Mouse (Mus musculus) CH12.LX (cell line): ENCODE data around the gene Ociad1. TPM values are rescaled to one million over a fixed set of nuclear protein-coding genes. Genes with fewer than 3 reads are reported as not detected.

Source experiments
- DNase-seq: peaks from one replicate; pipeline ENCODE4 v3.0.0-alpha.2; 2013; ENCODE audit errors: extremely low read depth
- H3K27ac ChIP-seq: 2 replicates; pipeline ENCODE4 v1.5.1; 2012; ENCODE audit warnings: low read depth, mild to moderate bottlenecking, control low read depth, moderate library complexity; ENCODE audit not compliant: insufficient read depth
- H3K27me3 ChIP-seq: replicated peaks from 2 replicates; pipeline ENCODE3; 2012; ENCODE audit warnings: inconsistent platforms
- H3K36me3 ChIP-seq, 2 experiments: replicated peaks in 1 of 2; 2 replicates each; pipeline versions ENCODE3 to v1.6.1; 2012; ENCODE audit warnings: inconsistent platforms in 1 of 2, low read length in 1 of 2, mild to moderate bottlenecking in 1 of 2, mixed read lengths in 1 of 2, moderate library complexity in 1 of 2; ENCODE audit not compliant: control insufficient read depth in 1 of 2, insufficient read depth in 1 of 2
- H3K4me1 ChIP-seq, 2 experiments: 2 replicates each; pipeline ENCODE4 v1.6.1; 2012; ENCODE audit warnings: inconsistent platforms in 1 of 2, moderate library complexity in 1 of 2; ENCODE audit not compliant: insufficient read depth in 2 of 2, control insufficient read depth in 1 of 2
- H3K4me2 ChIP-seq: 2 replicates; pipeline ENCODE4 v1.6.1; 2012; ENCODE audit warnings: low read depth, mild to moderate bottlenecking, control low read depth; ENCODE audit not compliant: poor library complexity, insufficient read depth, severe bottlenecking
- H3K4me3 ChIP-seq, 3 experiments: fragments of 150-350 bp in 1 of 3; sonication (generic) in 1 of 3; replicated peaks in 1 of 3; 2 replicates each; pipeline versions ENCODE3 to v1.5.1; 2011 to 2012; ENCODE audit warnings: low read depth in 2 of 3, low read length in 2 of 3, mild to moderate bottlenecking in 2 of 3, moderate library complexity in 2 of 3, control low read depth in 1 of 3, improper control_type of control experiment in 1 of 3, inconsistent platforms in 1 of 3, mixed read lengths in 1 of 3; ENCODE audit not compliant: poor library complexity in 1 of 3
- H3K79me2 ChIP-seq: replicated peaks from 2 replicates; pipeline ENCODE4 v1.6.1; 2012; ENCODE audit warnings: mild to moderate bottlenecking, moderate library complexity; ENCODE audit not compliant: control insufficient read depth, poor library complexity, insufficient read depth, severe bottlenecking; ENCODE audit errors: extremely low read depth
- H3K9ac ChIP-seq: 2 replicates; pipeline ENCODE4 v1.6.1; 2012; ENCODE audit warnings: low read depth, mild to moderate bottlenecking, control low read depth, moderate library complexity; ENCODE audit not compliant: insufficient read depth
- H3K9me3 ChIP-seq: replicated peaks from 2 replicates; pipeline ENCODE3; 2012; ENCODE audit warnings: low read length, inconsistent platforms, mixed read lengths
- BHLHE40 ChIP-seq: IDR thresholded peaks from 2 replicates; pipeline ENCODE4 v1.6.1; 2011; ENCODE audit warnings: mild to moderate bottlenecking, low read depth, low read length, improper control_type of control experiment
- CHD1 ChIP-seq: IDR thresholded peaks from 2 replicates; pipeline ENCODE4 v1.6.1; 2012; ENCODE audit warnings: low read depth, low read length, improper control_type of control experiment, inconsistent platforms
- CHD2 ChIP-seq: IDR thresholded peaks from 2 replicates; pipeline ENCODE4 v1.6.1; 2011; ENCODE audit warnings: low read length, improper control_type of control experiment
- ELF1 ChIP-seq: IDR thresholded peaks from 2 replicates; pipeline ENCODE4 v1.6.1; 2014; ENCODE audit warnings: low read depth, mild to moderate bottlenecking, inconsistent platforms, low read length, improper control_type of control experiment
- ETS1 ChIP-seq: conservative IDR thresholded peaks from 2 replicates; pipeline ENCODE4 v1.6.1; 2012; ENCODE audit warnings: low read depth, mild to moderate bottlenecking, inconsistent platforms, low read length, improper control_type of control experiment, moderate library complexity
- GABPA ChIP-seq: IDR thresholded peaks from 2 replicates; pipeline ENCODE4 v1.6.1; 2012; ENCODE audit warnings: low read depth, low read length, improper control_type of control experiment, inconsistent platforms; ENCODE audit not compliant: insufficient replicate concordance
- HCFC1 ChIP-seq: IDR thresholded peaks from 2 replicates; pipeline ENCODE4 v1.6.1; 2012; ENCODE audit warnings: low read depth, mild to moderate bottlenecking, inconsistent platforms, low read length, improper control_type of control experiment
- MAZ ChIP-seq: IDR thresholded peaks from 2 replicates; pipeline ENCODE4 v1.6.1; 2012; ENCODE audit warnings: low read depth, mild to moderate bottlenecking, inconsistent platforms, low read length, improper control_type of control experiment, moderate library complexity
- MEF2A ChIP-seq: IDR thresholded peaks from 2 replicates; pipeline ENCODE4 v1.6.1; 2014; ENCODE audit warnings: low read depth, mild to moderate bottlenecking, inconsistent platforms, low read length, improper control_type of control experiment, borderline replicate concordance
- MXI1 ChIP-seq: IDR thresholded peaks from 2 replicates; pipeline ENCODE4 v1.6.1; 2011; ENCODE audit warnings: mild to moderate bottlenecking, low read depth, low read length, improper control_type of control experiment
- NRF1 ChIP-seq: IDR thresholded peaks from 2 replicates; pipeline ENCODE4 v1.6.1; 2014; ENCODE audit warnings: low read depth, mild to moderate bottlenecking, inconsistent platforms, low read length, improper control_type of control experiment, moderate library complexity
- PAX5 ChIP-seq: IDR thresholded peaks from 2 replicates; pipeline ENCODE4 v1.6.1; 2012; ENCODE audit warnings: low read length, inconsistent platforms, mixed read lengths
- POLR2A ChIP-seq: IDR thresholded peaks from 2 replicates; pipeline ENCODE4 v1.6.1; 2011; ENCODE audit warnings: low read depth, mild to moderate bottlenecking, improper control_type of control experiment, low read length
- POLR2AphosphoS2 ChIP-seq: IDR thresholded peaks from 2 replicates; pipeline ENCODE4 v1.6.1; 2011; ENCODE audit warnings: low read depth, low read length, improper control_type of control experiment
- RAD21 ChIP-seq: IDR thresholded peaks from 2 replicates; pipeline ENCODE4 v1.6.1; 2011; ENCODE audit warnings: low read depth, mild to moderate bottlenecking, low read length, improper control_type of control experiment, moderate library complexity
- SIN3A ChIP-seq: IDR thresholded peaks from 2 replicates; pipeline ENCODE4 v1.6.1; 2012; ENCODE audit warnings: low read length, improper control_type of control experiment, inconsistent platforms
- TBP ChIP-seq: conservative IDR thresholded peaks from 2 replicates; pipeline ENCODE4 v1.6.1; 2011; ENCODE audit warnings: low read depth, low read length, improper control_type of control experiment
- TCF12 ChIP-seq: IDR thresholded peaks from 2 replicates; pipeline ENCODE4 v1.6.1; 2014; ENCODE audit warnings: low read depth, mild to moderate bottlenecking, inconsistent platforms, low read length, improper control_type of control experiment
- USF1 ChIP-seq: IDR thresholded peaks from 2 replicates; pipeline ENCODE4 v1.6.1; 2014; ENCODE audit warnings: low read depth, mild to moderate bottlenecking, inconsistent platforms, low read length, improper control_type of control experiment
- USF2 ChIP-seq: conservative IDR thresholded peaks from 2 replicates; pipeline ENCODE4 v1.6.1; 2011; ENCODE audit warnings: low read depth, low read length, improper control_type of control experiment
- ZMIZ1 ChIP-seq: IDR thresholded peaks from 2 replicates; pipeline ENCODE4 v1.6.1; 2012; ENCODE audit warnings: low read depth, mild to moderate bottlenecking, inconsistent platforms, low read length, improper control_type of control experiment
- dilution Hi-C: fragments of 300-500 bp; cut with MboI; formaldehyde crosslinking; loops from 2 replicates; pipeline ENCODE4 v1.14.3; 2020; ENCODE audit warnings: low sequenced_read_pairs; ENCODE audit not compliant: extremely low pct_unique_long_range_greater_than_20kb, extremely low pct_ligation_motif_present
- in situ Hi-C: fragments of 300-500 bp; cut with MboI; formaldehyde crosslinking; loops from 3 replicates; pipeline ENCODE4 v1.14.3; 2019; ENCODE audit warnings: low sequenced_read_pairs, low pct_ligation_motif_present, low pct_unique_long_range_greater_than_20kb, mixed read lengths
- polyA plus RNA-seq: library from polyadenylated mRNA; unstranded; fragments of >175 nt; gene quantifications from 2 replicates; pipeline ENCODE4 v1.2.1, GENCODE M21; 2012; ENCODE audit warnings: low read depth; ENCODE audit not compliant: insufficient read length
- total RNA-seq, 2 experiments: library from RNA; depleted of rRNA; stranded (reverse); fragments of 300-350 nt in 1 of 2; fragments of >200 nt in 1 of 2; gene quantifications; 2 replicates each; pipeline ENCODE4 v1.2.3; 2012 to 2014

The Ociad1 gene
- total and polyA plus RNA-seq, 3 experiments: 153 to 329 (median 292) TPM

- TF ChIP-seq TCF12 (peak; percentile 65), SIN3A (0 out of 2 replicates have a peak, but pooled peaks have one; percentile 82)
Measured at GRCm38 (mm10) chr5:73292502-73293457, at the start of gene Ociad1 (continued).

DNA sequence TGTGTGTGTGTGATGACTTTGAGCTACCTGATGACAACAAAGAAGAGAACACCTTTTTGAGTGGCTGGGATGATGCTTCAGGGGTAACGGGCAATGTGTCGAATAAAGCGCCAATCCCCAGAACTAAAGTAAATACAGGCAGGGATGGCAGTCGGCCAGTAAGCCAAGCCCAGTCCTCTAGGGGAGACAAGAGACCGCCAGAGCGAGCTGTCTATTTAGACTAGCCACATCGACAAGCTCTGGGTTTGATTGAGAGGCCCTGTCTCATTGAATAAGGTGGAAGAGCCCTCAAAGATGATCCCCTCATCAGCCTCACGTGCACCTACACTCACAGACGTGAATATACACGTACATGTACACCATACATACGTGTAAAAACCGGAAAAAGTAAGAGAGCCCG, 48.2 kb upstream of the Ociad1 start:
- Histone ChIP-seq H3K27ac (no peak overlapping the region), H3K27me3 (no peaks in the 10 kb centered on the region), H3K4me1 (peaks cover 8 to 40% of the 10 kb centered on the region in 2 experiments; a peak in 2 of 4 replicates)
- in situ Hi-C loops: no loop called here
- DNase-seq: no peak
- dilution Hi-C loops: no loop called here
- TF ChIP-seq ELF1 (no peak), POLR2A (no peak), USF2 (no peak), BHLHE40 (no peak), RAD21 (no peak), MXI1 (no peak), USF1 (no peak), NRF1 (no peak), HCFC1 (no peak), GABPA (no peak), PAX5 (no peak), CHD1 (no peak), TBP (no peak), MEF2A (no peak), ZMIZ1 (no peak), POLR2AphosphoS2 (no peak), CHD2 (no peak), MAZ (no peak), ETS1 (no peak)
- TF ChIP-seq, all 38 proteins: peak for 0
- Histone ChIP-seq H3K4me3 (no peak overlapping the region), H3K9me3 (no peaks in the 10 kb centered on the region), H3K36me3 (peaks cover 0 to 42% of the 10 kb centered on the region in 2 experiments), H3K4me2 (no peak overlapping the region), H3K79me2 (peaks cover 24% of the 10 kb centered on the region), H3K9ac (no peak overlapping the region)
